Mouse (Mus musculus): Measurements from ENCODE around the gene Higd2a. TPM values are rescaled to one million over a fixed set of nuclear protein-coding genes. Genes with fewer than 3 reads are reported as not detected.

Higd2a gene
- polyA plus RNA-seq, 1 experiment from 2014 or later = 241 TPM

- Histone ChIP-seq H3K27me3 (ENCODE audit: control insufficient read depth, insufficient read depth, low read length) (no peaks in the 10 kb centered on the region), H3K9me3 (replicated peaks; ENCODE audit: control insufficient read depth, low read length) (no peaks in the 10 kb centered on the region), H3K4me1 (ENCODE audit: control insufficient read depth, insufficient read depth, low read length) (peaks cover 7% of the 10 kb centered on the region; the same call in 1 of the 2 replicates), H3K36me3 (ENCODE audit: control insufficient read depth, insufficient read depth, low read length) (peaks cover 5% of the 10 kb centered on the region; the same call in 1 of the 2 replicates), H3K9ac (ENCODE audit: low read depth, low read length) (peak within 1 kb of the TSS; percentile 90), H3K4me2 (peak within 1 kb of the TSS; percentile 90), H3K27ac (ENCODE audit: low read depth, low read length) (peak within 1 kb of the TSS; percentile 82), H3K4me3 (ENCODE audit: low read depth, low read length) (peak within 1 kb of the TSS; percentile 94)
- WGBS (ENCODE audit: insufficient replicate concordance) = under 1% methylated on average over 55 of the region's 55 CpGs
- ATAC-seq (replicated peaks; ENCODE audit: insufficient number of reproducible peaks, low FRiP score, low TSS enrichment) = peak; percentile 87
Observed at GRCm38 (mm10) chr13:54574854-54575481, 15.0 kb upstream of the Higd2a start, which contains the start of gene Arl10. Gene Arl10 (plus strand): TSS chr13:54575015.

GRCm38 (mm10) chr13:54575489-54575888 is 14.5 kb upstream of the Higd2a start:
- Histone ChIP-seq H3K4me1 (ENCODE audit: control insufficient read depth, insufficient read depth, low read length) (peaks cover 7% of the 10 kb centered on the region; the same call in 1 of the 2 replicates), H3K9me3 (replicated peaks; ENCODE audit: control insufficient read depth, low read length) (no peaks in the 10 kb centered on the region), H3K27me3 (ENCODE audit: control insufficient read depth, insufficient read depth, low read length) (no peaks in the 10 kb centered on the region), H3K4me3 (ENCODE audit: low read depth, low read length) (peak overlapping the region; percentile 94), H3K9ac (ENCODE audit: low read depth, low read length) (peak overlapping the region; percentile 90), H3K4me2 (peak overlapping the region; percentile 90), H3K36me3 (ENCODE audit: control insufficient read depth, insufficient read depth, low read length) (peaks cover 5% of the 10 kb centered on the region; the same call in 1 of the 2 replicates), H3K27ac (ENCODE audit: low read depth, low read length) (peak overlapping the region; percentile 82; the same call in 1 of the 2 replicates)
- WGBS (ENCODE audit: insufficient replicate concordance) = 3% methylated on average over 19 of the region's 19 CpGs
- no peak; the same call in 1 of the 2 replicates for ATAC-seq (replicated peaks; ENCODE audit: insufficient number of reproducible peaks, low FRiP score, low TSS enrichment)

- Histone ChIP-seq H3K27ac (ENCODE audit: low read depth, low read length) (no peak overlapping the region), H3K4me2 (no peak overlapping the region), H3K4me3 (ENCODE audit: low read depth, low read length) (no peak overlapping the region), H3K9me3 (replicated peaks; ENCODE audit: control insufficient read depth, low read length) (no peaks in the 10 kb centered on the region), H3K36me3 (ENCODE audit: control insufficient read depth, insufficient read depth, low read length) (peaks cover 13% of the 10 kb centered on the region), H3K27me3 (ENCODE audit: control insufficient read depth, insufficient read depth, low read length) (no peaks in the 10 kb centered on the region), H3K4me1 (ENCODE audit: control insufficient read depth, insufficient read depth, low read length) (peaks cover 7% of the 10 kb centered on the region; the same call in 1 of the 2 replicates), H3K9ac (ENCODE audit: low read depth, low read length) (no peak overlapping the region)
- no peak for ATAC-seq (replicated peaks; ENCODE audit: insufficient number of reproducible peaks, low FRiP score, low TSS enrichment)
- WGBS (ENCODE audit: insufficient replicate concordance) = 79% methylated on average over 21 of the region's 21 CpGs
Observed at GRCm38 (mm10) chr13:54577652-54578507, 12.1 kb upstream of the Higd2a start.

GRCm38 (mm10) chr13:54581385-54581784 is 8.6 kb upstream of the Higd2a start:
- WGBS (ENCODE audit: insufficient replicate concordance) = 69% methylated on average over 2 of the region's 2 CpGs
- Histone ChIP-seq H3K4me3 (ENCODE audit: low read depth, low read length) (no peak overlapping the region), H3K9me3 (replicated peaks; ENCODE audit: control insufficient read depth, low read length) (no peaks in the 10 kb centered on the region), H3K4me1 (ENCODE audit: control insufficient read depth, insufficient read depth, low read length) (no peaks in the 10 kb centered on the region), H3K27ac (ENCODE audit: low read depth, low read length) (no peak overlapping the region), H3K27me3 (ENCODE audit: control insufficient read depth, insufficient read depth, low read length) (no peaks in the 10 kb centered on the region), H3K36me3 (ENCODE audit: control insufficient read depth, insufficient read depth, low read length) (peaks cover 24% of the 10 kb centered on the region), H3K4me2 (no peak overlapping the region), H3K9ac (ENCODE audit: low read depth, low read length) (no peak overlapping the region)
- ATAC-seq (replicated peaks; ENCODE audit: insufficient number of reproducible peaks, low FRiP score, low TSS enrichment) = no peak

GRCm38 (mm10) chr13:54582126-54582525 is 7.9 kb upstream of the Higd2a start:
- no peak for ATAC-seq (replicated peaks; ENCODE audit: insufficient number of reproducible peaks, low FRiP score, low TSS enrichment)
- Histone ChIP-seq H3K9me3 (replicated peaks; ENCODE audit: control insufficient read depth, low read length) (no peaks in the 10 kb centered on the region), H3K4me1 (ENCODE audit: control insufficient read depth, insufficient read depth, low read length) (no peaks in the 10 kb centered on the region), H3K27ac (ENCODE audit: low read depth, low read length) (no peak overlapping the region), H3K36me3 (ENCODE audit: control insufficient read depth, insufficient read depth, low read length) (peaks cover 24% of the 10 kb centered on the region), H3K27me3 (ENCODE audit: control insufficient read depth, insufficient read depth, low read length) (no peaks in the 10 kb centered on the region), H3K4me3 (ENCODE audit: low read depth, low read length) (no peak overlapping the region), H3K4me2 (no peak overlapping the region), H3K9ac (ENCODE audit: low read depth, low read length) (no peak overlapping the region)
- 83% methylated on average over 10 of the region's 10 CpGs for WGBS (ENCODE audit: insufficient replicate concordance)

GRCm38 (mm10) chr13:54582860-54583259 is 7.1 kb upstream of the Higd2a start:
- 78% methylated on average over 5 of the region's 5 CpGs for WGBS (ENCODE audit: insufficient replicate concordance)
- Histone ChIP-seq H3K27ac (ENCODE audit: low read depth, low read length) (no peak overlapping the region), H3K4me1 (ENCODE audit: control insufficient read depth, insufficient read depth, low read length) (no peaks in the 10 kb centered on the region), H3K9me3 (replicated peaks; ENCODE audit: control insufficient read depth, low read length) (no peaks in the 10 kb centered on the region), H3K9ac (ENCODE audit: low read depth, low read length) (no peak overlapping the region), H3K4me2 (no peak overlapping the region), H3K27me3 (ENCODE audit: control insufficient read depth, insufficient read depth, low read length) (no peaks in the 10 kb centered on the region), H3K4me3 (ENCODE audit: low read depth, low read length) (no peak overlapping the region), H3K36me3 (ENCODE audit: control insufficient read depth, insufficient read depth, low read length) (peaks cover 24% of the 10 kb centered on the region)
- ATAC-seq (replicated peaks; ENCODE audit: insufficient number of reproducible peaks, low FRiP score, low TSS enrichment) = no peak

- H3K36me3 ChIP-seq (ENCODE audit: control insufficient read depth, insufficient read depth, low read length) = peaks cover 21% of the 10 kb centered on the region
Observed at GRCm38 (mm10) chr13:54585831-54586230, 4.2 kb upstream of the Higd2a start.

GRCm38 (mm10) chr13:54589414-54589995 is 502 bp upstream of the Higd2a start:
- 1% methylated on average over 24 of the region's 24 CpGs for WGBS (ENCODE audit: insufficient replicate concordance)
- H3K27me3 ChIP-seq (ENCODE audit: control insufficient read depth, insufficient read depth, low read length) = no peaks in the 10 kb centered on the region
- peak overlapping the region; percentile 59 for H3K27ac ChIP-seq (ENCODE audit: low read depth, low read length)
- H3K4me1 ChIP-seq (ENCODE audit: control insufficient read depth, insufficient read depth, low read length) = peaks cover 15% of the 10 kb centered on the region
- peak overlapping the region; percentile 69 for H3K4me3 ChIP-seq (ENCODE audit: low read depth, low read length)
- peak overlapping the region; percentile 78 for H3K4me2 ChIP-seq
- H3K36me3 ChIP-seq (ENCODE audit: control insufficient read depth, insufficient read depth, low read length) = peaks cover 5% of the 10 kb centered on the region; the same call in 1 of the 2 replicates
- no peaks in the 10 kb centered on the region for H3K9me3 ChIP-seq (replicated peaks; ENCODE audit: control insufficient read depth, low read length)
- H3K9ac ChIP-seq (ENCODE audit: low read depth, low read length) = peak overlapping the region; percentile 77
- no peak for ATAC-seq (replicated peaks; ENCODE audit: insufficient number of reproducible peaks, low FRiP score, low TSS enrichment)

More at GRCm38 (mm10) chr13:54585831-54586230, 4.2 kb upstream of the Higd2a start:
- no peak for ATAC-seq (replicated peaks; ENCODE audit: insufficient number of reproducible peaks, low FRiP score, low TSS enrichment)
- 82% methylated on average over 11 of the region's 11 CpGs for WGBS (ENCODE audit: insufficient replicate concordance)
- H3K9me3 ChIP-seq (replicated peaks; ENCODE audit: control insufficient read depth, low read length) = no peaks in the 10 kb centered on the region
- H3K27ac ChIP-seq (ENCODE audit: low read depth, low read length) = no peak overlapping the region
- peaks cover 8% of the 10 kb centered on the region for H3K4me1 ChIP-seq (ENCODE audit: control insufficient read depth, insufficient read depth, low read length)
- H3K9ac ChIP-seq (ENCODE audit: low read depth, low read length) = no peak overlapping the region
- H3K27me3 ChIP-seq (ENCODE audit: control insufficient read depth, insufficient read depth, low read length) = no peaks in the 10 kb centered on the region
- no peak overlapping the region for H3K4me3 ChIP-seq (ENCODE audit: low read depth, low read length)
- no peak overlapping the region for H3K4me2 ChIP-seq

Data from heart, embryonic 11.5 days (tissue).